Mouse (Mus musculus): Measurements from ENCODE around the gene Nme9.

The Nme9 gene

GRCm38 (mm10) chr9:99436182-99437030 lies 14.9 kb upstream of the Nme9 start:
- peak; percentile 78 to 84 for DNase-seq (ENCODE audit: low spot score in 2 of 2)

- DNase-seq (ENCODE audit: low spot score in 2 of 2) = no peak
Observed at GRCm38 (mm10) chr9:99437031-99437764, 14.1 kb upstream of the Nme9 start, which contains the start of gene Mras. Gene Mras (minus strand): TSS chr9:99437381.

- no peak for DNase-seq (ENCODE audit: low spot score in 2 of 2)
Observed at GRCm38 (mm10) chr9:99437781-99438565, 13.3 kb upstream of the Nme9 start.

GRCm38 (mm10) chr9:99439064-99439463 lies 12.2 kb upstream of the Nme9 start:
- DNase-seq (ENCODE audit: low spot score in 2 of 2) = no peak

- peak; percentile 73 to 89 for DNase-seq (ENCODE audit: low spot score in 2 of 2)
Observed at GRCm38 (mm10) chr9:99440941-99441340, 10.3 kb upstream of the Nme9 start.

GRCm38 (mm10) chr9:99441647-99442433 lies 9.4 kb upstream of the Nme9 start:
- no peak for DNase-seq (ENCODE audit: low spot score in 2 of 2)

- DNase-seq (ENCODE audit: low spot score in 2 of 2) = no peak
Observed at GRCm38 (mm10) chr9:99444590-99445178, 6.6 kb upstream of the Nme9 start.

- no peak for DNase-seq (ENCODE audit: low spot score in 2 of 2)
Observed at GRCm38 (mm10) chr9:99446259-99446658, 5.0 kb upstream of the Nme9 start.

- DNase-seq (ENCODE audit: low spot score in 2 of 2) = no peak
Observed at GRCm38 (mm10) chr9:99447323-99447722, 4.0 kb upstream of the Nme9 start.

- DNase-seq (ENCODE audit: low spot score in 2 of 2) = no peak
Observed at GRCm38 (mm10) chr9:99449886-99450647, 1.2 kb upstream of the Nme9 start.

- no peak for DNase-seq (ENCODE audit: low spot score in 2 of 2)
Observed at GRCm38 (mm10) chr9:99454211-99454610, 2.9 kb downstream of the Nme9 start.

- DNase-seq (ENCODE audit: low spot score in 2 of 2) = peak in 1 of 2 experiments; percentile 61
Observed at GRCm38 (mm10) chr9:99458529-99459208, 7.4 kb downstream of the Nme9 start.

GRCm38 (mm10) chr9:99459730-99460129 lies 8.5 kb downstream of the Nme9 start:
- DNase-seq (ENCODE audit: low spot score in 2 of 2) = no peak

GRCm38 (mm10) chr9:99464876-99465275 lies 13.6 kb downstream of the Nme9 start:
- DNase-seq (ENCODE audit: low spot score in 2 of 2) = no peak

- no peak for DNase-seq (ENCODE audit: low spot score in 2 of 2)
Observed at GRCm38 (mm10) chr9:99468572-99468971, 17.3 kb downstream of the Nme9 start.

- no peak for DNase-seq (ENCODE audit: low spot score in 2 of 2)
Observed at GRCm38 (mm10) chr9:99469681-99470273, 18.5 kb downstream of the Nme9 start.

GRCm38 (mm10) chr9:99470347-99471092 lies 19.2 kb downstream of the Nme9 start:
- no peak for DNase-seq (ENCODE audit: low spot score in 2 of 2)

GRCm38 (mm10) chr9:99471334-99471733 lies 20.1 kb downstream of the Nme9 start:
- DNase-seq (ENCODE audit: low spot score in 2 of 2) = no peak

All from frontal cortex, postnatal 36 days (tissue).